Mouse (Mus musculus): ENCODE measurements at regions not wholly inside any gene's neighbourhood (a gene's known extent, or its start where the extent isn't known, plus 50 kb on each side); places are given as distances from the start of the nearest gene placed in this dataset.

GRCm38 (mm10) chr14:76816666-76817065 is 219.9 kb upstream of the Ccdc122 start:
- Histone ChIP-seq H3K36me3 (no peaks in the 10 kb centered on the region), H3K4me3 (no peak overlapping the region), H3K9me3 (replicated peaks) (no peaks in the 10 kb centered on the region), H3K4me2 (replicated peaks) (no peak overlapping the region), H3K27me3 (no peaks in the 10 kb centered on the region), H3K27ac (no peak overlapping the region), H3K9ac (no peak overlapping the region), H3K4me1 (peaks cover 12% of the 10 kb centered on the region; the same call in 1 of the 2 replicates)
- WGBS: 94% methylated on average over 2 of the region's 2 CpGs
- ATAC-seq (ENCODE audit: low FRiP score): no peak

GRCm38 (mm10) chr14:76812155-76812875 is 224.3 kb upstream of the Ccdc122 start:
- Histone ChIP-seq H3K9me3 (replicated peaks) (0 out of 2 replicates have a peak, but pooled peaks cover 3% of the 10 kb centered on the region), H3K9ac (no peak overlapping the region), H3K4me2 (replicated peaks) (no peak overlapping the region), H3K27me3 (peaks cover 3% of the 10 kb centered on the region; the same call in 1 of the 2 replicates), H3K36me3 (no peaks in the 10 kb centered on the region), H3K27ac (no peak overlapping the region), H3K4me1 (peaks cover 9% of the 10 kb centered on the region; the same call in 1 of the 2 replicates), H3K4me3 (no peak overlapping the region)
- no peak for ATAC-seq (ENCODE audit: low FRiP score)
- WGBS: 71% methylated on average over 14 of the region's 14 CpGs

- H3K9me3 ChIP-seq (replicated peaks): 0 out of 2 replicates have a peak, but pooled peaks cover 3% of the 10 kb centered on the region
- no peak overlapping the region for H3K9ac ChIP-seq
- H3K27ac ChIP-seq: peak overlapping the region; percentile 23; the same call in 1 of the 2 replicates
- no peaks in the 10 kb centered on the region for H3K36me3 ChIP-seq
- no peak for ATAC-seq (ENCODE audit: low FRiP score)
- H3K27me3 ChIP-seq: peaks cover 3% of the 10 kb centered on the region; the same call in 1 of the 2 replicates
- WGBS: 29% methylated on average over 21 of the region's 21 CpGs
- no peak overlapping the region for H3K4me3 ChIP-seq
- H3K4me1 ChIP-seq: peaks cover 9% of the 10 kb centered on the region; the same call in 1 of the 2 replicates
- no peak overlapping the region; the same call in 1 of the 2 replicates for H3K4me2 ChIP-seq (replicated peaks)
Measured at GRCm38 (mm10) chr14:76810697-76811589, 225.6 kb upstream of the Ccdc122 start.

- no peak for ATAC-seq (ENCODE audit: low FRiP score)
- H3K9ac ChIP-seq: no peak overlapping the region
- peaks cover 3% of the 10 kb centered on the region; the same call in 1 of the 2 replicates for H3K27me3 ChIP-seq
- peaks cover 9% of the 10 kb centered on the region; the same call in 1 of the 2 replicates for H3K4me1 ChIP-seq
- 95% methylated on average over 3 of the region's 3 CpGs for WGBS
- H3K36me3 ChIP-seq: no peaks in the 10 kb centered on the region
- no peak overlapping the region for H3K4me3 ChIP-seq
- 0 out of 2 replicates have a peak, but pooled peaks cover 3% of the 10 kb centered on the region for H3K9me3 ChIP-seq (replicated peaks)
- H3K27ac ChIP-seq: no peak overlapping the region
- no peak overlapping the region for H3K4me2 ChIP-seq (replicated peaks)
Measured at GRCm38 (mm10) chr14:76810041-76810440, 226.5 kb upstream of the Ccdc122 start.

- H3K27ac ChIP-seq: no peak overlapping the region
- 0 out of 2 replicates have a peak, but pooled peaks cover 3% of the 10 kb centered on the region for H3K9me3 ChIP-seq (replicated peaks)
- 94% methylated on average over 7 of the region's 7 CpGs for WGBS
- H3K4me3 ChIP-seq: no peak overlapping the region
- H3K27me3 ChIP-seq: peaks cover 3% of the 10 kb centered on the region; the same call in 1 of the 2 replicates
- H3K4me2 ChIP-seq (replicated peaks): no peak overlapping the region
- no peak for ATAC-seq (ENCODE audit: low FRiP score)
- no peaks in the 10 kb centered on the region for H3K36me3 ChIP-seq
- peaks cover 9% of the 10 kb centered on the region; the same call in 1 of the 2 replicates for H3K4me1 ChIP-seq
- no peak overlapping the region for H3K9ac ChIP-seq
Measured at GRCm38 (mm10) chr14:76809411-76809810, 227.2 kb upstream of the Ccdc122 start.

- 0 out of 2 replicates have a peak, but pooled peaks cover 3% of the 10 kb centered on the region for H3K9me3 ChIP-seq (replicated peaks)
- H3K36me3 ChIP-seq: no peaks in the 10 kb centered on the region
- WGBS: 72% methylated on average over 13 of the region's 13 CpGs
- H3K4me2 ChIP-seq (replicated peaks): no peak overlapping the region
- no peak for ATAC-seq (ENCODE audit: low FRiP score)
- no peak overlapping the region for H3K4me3 ChIP-seq
- H3K27me3 ChIP-seq: no peaks in the 10 kb centered on the region
- no peak overlapping the region for H3K9ac ChIP-seq
- no peaks in the 10 kb centered on the region for H3K4me1 ChIP-seq
- H3K27ac ChIP-seq: no peak overlapping the region
Measured at GRCm38 (mm10) chr14:76805151-76805785, 231.3 kb upstream of the Ccdc122 start.

GRCm38 (mm10) chr14:76804447-76805150 is 232.0 kb upstream of the Ccdc122 start:
- no peak overlapping the region for H3K9ac ChIP-seq
- H3K27ac ChIP-seq: no peak overlapping the region
- ATAC-seq (ENCODE audit: low FRiP score): no peak
- H3K27me3 ChIP-seq: no peaks in the 10 kb centered on the region
- WGBS: 69% methylated on average over 6 of the region's 6 CpGs
- no peak overlapping the region for H3K4me3 ChIP-seq
- H3K4me2 ChIP-seq (replicated peaks): no peak overlapping the region
- no peaks in the 10 kb centered on the region for H3K36me3 ChIP-seq
- no peaks in the 10 kb centered on the region for H3K9me3 ChIP-seq (replicated peaks)
- 0 out of 2 replicates have a peak, but pooled peaks cover 2% of the 10 kb centered on the region for H3K4me1 ChIP-seq

- Histone ChIP-seq H3K9ac (no peak overlapping the region), H3K36me3 (no peaks in the 10 kb centered on the region), H3K4me1 (0 out of 2 replicates have a peak, but pooled peaks cover 9% of the 10 kb centered on the region), H3K27me3 (no peaks in the 10 kb centered on the region), H3K4me2 (replicated peaks) (no peak overlapping the region), H3K27ac (no peak overlapping the region), H3K4me3 (no peak overlapping the region), H3K9me3 (replicated peaks) (no peaks in the 10 kb centered on the region)
- ATAC-seq (ENCODE audit: low FRiP score): no peak
- 49% methylated on average over 4 of the region's 4 CpGs for WGBS
Measured at GRCm38 (mm10) chr14:76800181-76800580, 236.4 kb upstream of the Ccdc122 start.

- WGBS: 72% methylated on average over 6 of the region's 6 CpGs
- H3K9ac ChIP-seq: no peak overlapping the region
- H3K4me1 ChIP-seq: 0 out of 2 replicates have a peak, but pooled peaks cover 9% of the 10 kb centered on the region
- H3K9me3 ChIP-seq (replicated peaks): no peaks in the 10 kb centered on the region
- ATAC-seq (ENCODE audit: low FRiP score): no peak
- no peak overlapping the region for H3K4me3 ChIP-seq
- H3K27me3 ChIP-seq: no peaks in the 10 kb centered on the region
- H3K4me2 ChIP-seq (replicated peaks): no peak overlapping the region
- no peaks in the 10 kb centered on the region for H3K36me3 ChIP-seq
- H3K27ac ChIP-seq: no peak overlapping the region
Measured at GRCm38 (mm10) chr14:76799741-76800140, 236.8 kb upstream of the Ccdc122 start.

GRCm38 (mm10) chr14:76798925-76799428 is 237.6 kb upstream of the Ccdc122 start:
- H3K4me1 ChIP-seq: 0 out of 2 replicates have a peak, but pooled peaks cover 9% of the 10 kb centered on the region
- no peaks in the 10 kb centered on the region for H3K9me3 ChIP-seq (replicated peaks)
- no peak overlapping the region for H3K4me2 ChIP-seq (replicated peaks)
- ATAC-seq (ENCODE audit: low FRiP score): no peak
- H3K27me3 ChIP-seq: no peaks in the 10 kb centered on the region
- no peak overlapping the region for H3K9ac ChIP-seq
- no peak overlapping the region for H3K27ac ChIP-seq
- WGBS: 81% methylated on average over 8 of the region's 8 CpGs
- no peak overlapping the region for H3K4me3 ChIP-seq
- no peaks in the 10 kb centered on the region for H3K36me3 ChIP-seq

- no peak overlapping the region for H3K4me2 ChIP-seq (replicated peaks)
- no peaks in the 10 kb centered on the region for H3K9me3 ChIP-seq (replicated peaks)
- ATAC-seq (ENCODE audit: low FRiP score): no peak
- no peak overlapping the region for H3K9ac ChIP-seq
- H3K36me3 ChIP-seq: no peaks in the 10 kb centered on the region
- no peak overlapping the region for H3K4me3 ChIP-seq
- H3K27me3 ChIP-seq: no peaks in the 10 kb centered on the region
- 0 out of 2 replicates have a peak, but pooled peaks cover 9% of the 10 kb centered on the region for H3K4me1 ChIP-seq
- H3K27ac ChIP-seq: no peak overlapping the region
- 78% methylated on average over 6 of the region's 6 CpGs for WGBS
Measured at GRCm38 (mm10) chr14:76798488-76798887, 238.1 kb upstream of the Ccdc122 start.
